Mouse (Mus musculus): Measurements from ENCODE around the gene Sspn.

Sspn gene

GRCm38 (mm10) chr6:146010093-146010764 is 78.8 kb downstream of the Sspn start:
- peak; percentile 83 to 85 for DNase-seq (ENCODE audit: inconsistent age in 2 of 2, low spot score in 1 of 2)

- DNase-seq (ENCODE audit: inconsistent age in 2 of 2, low spot score in 1 of 2): no peak
These were observed 82.9 kb downstream of the Sspn start for GRCm38 (mm10) chr6:146014312-146014711.
